Mouse (Mus musculus): ENCODE data around the gene Ebf3. TPM values are rescaled to one million over a fixed set of nuclear protein-coding genes. Genes with fewer than 3 reads are reported as not detected.

Ebf3 gene
- polyA plus RNA-seq (2014; fragmentation: Nextera tagmentation; extraction: Ambion mirVana) = 2.9 and 3.6 TPM in 2 replicates

- under 1% methylated on average over 106 of the region's 127 CpGs for WGBS
- peak; percentile 76 for ATAC-seq (replicated peaks; ENCODE audit: low FRiP score)
- Histone ChIP-seq H3K4me1 (replicated peaks; ENCODE audit: control insufficient read depth, insufficient read depth, low read length) (peaks cover 46% of the 10 kb centered on the region), H3K4me3 (ENCODE audit: low read depth, low read length) (peak within 1 kb of the TSS; percentile 54), H3K27me3 (ENCODE audit: control insufficient read depth, insufficient read depth, low read length) (peaks cover 82% of the 10 kb centered on the region), H3K9me3 (ENCODE audit: control insufficient read depth, low read length) (no peaks in the 10 kb centered on the region), H3K4me2 (ENCODE audit: low read depth, low read length, severe bottlenecking) (peak within 1 kb of the TSS; percentile 86), H3K9ac (ENCODE audit: low read length) (peak within 1 kb of the TSS; percentile 62), H3K27ac (ENCODE audit: low read depth, low read length) (peak within 1 kb of the TSS; percentile 12; the same call in 1 of the 2 replicates), H3K36me3 (ENCODE audit: control insufficient read depth, insufficient read depth, low read length) (no peaks in the 10 kb centered on the region)
- peak; percentile 93 for DNase-seq (ENCODE audit: low spot score)
Measured at GRCm38 (mm10) chr7:137313904-137314691, at the start of gene Ebf3. Ebf3 (minus strand) TSS chr7:137314445.

- H3K27ac ChIP-seq (ENCODE audit: low read depth, low read length) = no peak overlapping the region
- H3K9me3 ChIP-seq (ENCODE audit: control insufficient read depth, low read length) = no peaks in the 10 kb centered on the region
- 78% methylated on average over 7 of the region's 7 CpGs for WGBS
- no peak overlapping the region for H3K4me2 ChIP-seq (ENCODE audit: low read depth, low read length, severe bottlenecking)
- H3K4me1 ChIP-seq (replicated peaks; ENCODE audit: control insufficient read depth, insufficient read depth, low read length) = no peaks in the 10 kb centered on the region
- no peaks in the 10 kb centered on the region for H3K27me3 ChIP-seq (ENCODE audit: control insufficient read depth, insufficient read depth, low read length)
- no peaks in the 10 kb centered on the region for H3K36me3 ChIP-seq (ENCODE audit: control insufficient read depth, insufficient read depth, low read length)
- H3K4me3 ChIP-seq (ENCODE audit: low read depth, low read length) = no peak overlapping the region
- DNase-seq (ENCODE audit: low spot score) (no peak), ATAC-seq (replicated peaks; ENCODE audit: low FRiP score) (no peak)
- no peak overlapping the region for H3K9ac ChIP-seq (ENCODE audit: low read length)
Measured at GRCm38 (mm10) chr7:137346860-137347259, 32.6 kb upstream of the Ebf3 start.

GRCm38 (mm10) chr7:137346068-137346467, 31.8 kb upstream of the Ebf3 start:
- Histone ChIP-seq H3K4me1 (replicated peaks; ENCODE audit: control insufficient read depth, insufficient read depth, low read length) (no peaks in the 10 kb centered on the region), H3K27ac (ENCODE audit: low read depth, low read length) (no peak overlapping the region), H3K4me3 (ENCODE audit: low read depth, low read length) (no peak overlapping the region), H3K4me2 (ENCODE audit: low read depth, low read length, severe bottlenecking) (no peak overlapping the region), H3K9ac (ENCODE audit: low read length) (no peak overlapping the region), H3K9me3 (ENCODE audit: control insufficient read depth, low read length) (no peaks in the 10 kb centered on the region), H3K36me3 (ENCODE audit: control insufficient read depth, insufficient read depth, low read length) (no peaks in the 10 kb centered on the region), H3K27me3 (ENCODE audit: control insufficient read depth, insufficient read depth, low read length) (no peaks in the 10 kb centered on the region)
- ATAC-seq (replicated peaks; ENCODE audit: low FRiP score) (no peak), DNase-seq (ENCODE audit: low spot score) (no peak)
- 61% methylated on average over 10 of the region's 10 CpGs for WGBS

GRCm38 (mm10) chr7:137333951-137334350, 19.7 kb upstream of the Ebf3 start:
- H3K4me1 ChIP-seq (replicated peaks; ENCODE audit: control insufficient read depth, insufficient read depth, low read length) = no peaks in the 10 kb centered on the region
- no peaks in the 10 kb centered on the region for H3K27me3 ChIP-seq (ENCODE audit: control insufficient read depth, insufficient read depth, low read length)
- H3K27ac ChIP-seq (ENCODE audit: low read depth, low read length) = no peak overlapping the region
- H3K36me3 ChIP-seq (ENCODE audit: control insufficient read depth, insufficient read depth, low read length) = no peaks in the 10 kb centered on the region
- H3K4me3 ChIP-seq (ENCODE audit: low read depth, low read length) = no peak overlapping the region
- DNase-seq (ENCODE audit: low spot score) = no peak
- 95% methylated on average over 2 of the region's 2 CpGs for WGBS
- H3K4me2 ChIP-seq (ENCODE audit: low read depth, low read length, severe bottlenecking) = no peak overlapping the region
- H3K9ac ChIP-seq (ENCODE audit: low read length) = no peak overlapping the region
- no peaks in the 10 kb centered on the region for H3K9me3 ChIP-seq (ENCODE audit: control insufficient read depth, low read length)
- no peak for ATAC-seq (replicated peaks; ENCODE audit: low FRiP score)

GRCm38 (mm10) chr7:137322926-137323325, 8.7 kb upstream of the Ebf3 start:
- WGBS = 0% methylated on average over 19 of the region's 21 CpGs
- peak; percentile 61 for DNase-seq (ENCODE audit: low spot score)

GRCm38 (mm10) chr7:137321961-137322784, 7.9 kb upstream of the Ebf3 start:
- H3K4me3 ChIP-seq (ENCODE audit: low read depth, low read length) = peak overlapping the region; percentile 32
- H3K36me3 ChIP-seq (ENCODE audit: control insufficient read depth, insufficient read depth, low read length) = no peaks in the 10 kb centered on the region
- no peaks in the 10 kb centered on the region for H3K9me3 ChIP-seq (ENCODE audit: control insufficient read depth, low read length)
- H3K9ac ChIP-seq (ENCODE audit: low read length) = no peak overlapping the region
- H3K4me2 ChIP-seq (ENCODE audit: low read depth, low read length, severe bottlenecking) = peak overlapping the region; percentile 58
- peak; percentile 67 for DNase-seq (ENCODE audit: low spot score)
- under 1% methylated on average over 54 of the region's 72 CpGs for WGBS
- peaks cover 80% of the 10 kb centered on the region for H3K27me3 ChIP-seq (ENCODE audit: control insufficient read depth, insufficient read depth, low read length)
- peaks cover 24% of the 10 kb centered on the region for H3K4me1 ChIP-seq (replicated peaks; ENCODE audit: control insufficient read depth, insufficient read depth, low read length)
- H3K27ac ChIP-seq (ENCODE audit: low read depth, low read length) = no peak overlapping the region
- ATAC-seq (replicated peaks; ENCODE audit: low FRiP score) = no peak

More at GRCm38 (mm10) chr7:137322926-137323325, 8.7 kb upstream of the Ebf3 start:
- Histone ChIP-seq H3K4me3 (ENCODE audit: low read depth, low read length) (peak overlapping the region; percentile 32), H3K27ac (ENCODE audit: low read depth, low read length) (no peak overlapping the region), H3K4me2 (ENCODE audit: low read depth, low read length, severe bottlenecking) (peak overlapping the region; percentile 58), H3K4me1 (replicated peaks; ENCODE audit: control insufficient read depth, insufficient read depth, low read length) (peaks cover 17% of the 10 kb centered on the region), H3K36me3 (ENCODE audit: control insufficient read depth, insufficient read depth, low read length) (no peaks in the 10 kb centered on the region), H3K27me3 (ENCODE audit: control insufficient read depth, insufficient read depth, low read length) (peaks cover 73% of the 10 kb centered on the region), H3K9me3 (ENCODE audit: control insufficient read depth, low read length) (no peaks in the 10 kb centered on the region), H3K9ac (ENCODE audit: low read length) (no peak overlapping the region)
- ATAC-seq (replicated peaks; ENCODE audit: low FRiP score) = no peak

GRCm38 (mm10) chr7:137321141-137321813, 7.0 kb upstream of the Ebf3 start:
- Histone ChIP-seq H3K4me1 (replicated peaks; ENCODE audit: control insufficient read depth, insufficient read depth, low read length) (peaks cover 28% of the 10 kb centered on the region), H3K27ac (ENCODE audit: low read depth, low read length) (no peak overlapping the region), H3K27me3 (ENCODE audit: control insufficient read depth, insufficient read depth, low read length) (peaks cover 88% of the 10 kb centered on the region), H3K4me2 (ENCODE audit: low read depth, low read length, severe bottlenecking) (peak overlapping the region; percentile 45), H3K4me3 (ENCODE audit: low read depth, low read length) (peak overlapping the region; percentile 16), H3K36me3 (ENCODE audit: control insufficient read depth, insufficient read depth, low read length) (no peaks in the 10 kb centered on the region), H3K9ac (ENCODE audit: low read length) (no peak overlapping the region), H3K9me3 (ENCODE audit: control insufficient read depth, low read length) (no peaks in the 10 kb centered on the region)
- peak; percentile 52; the same call in 1 of the 2 replicates for ATAC-seq (replicated peaks; ENCODE audit: low FRiP score)
- DNase-seq (ENCODE audit: low spot score) = peak; percentile 88
- WGBS = under 1% methylated on average over 51 of the region's 52 CpGs

- no peak for ATAC-seq (replicated peaks; ENCODE audit: low FRiP score)
- 2% methylated on average over 11 of the region's 11 CpGs for WGBS
- H3K9ac ChIP-seq (ENCODE audit: low read length) = no peak overlapping the region
- no peak for DNase-seq (ENCODE audit: low spot score)
- H3K9me3 ChIP-seq (ENCODE audit: control insufficient read depth, low read length) = no peaks in the 10 kb centered on the region
- H3K36me3 ChIP-seq (ENCODE audit: control insufficient read depth, insufficient read depth, low read length) = no peaks in the 10 kb centered on the region
- H3K4me2 ChIP-seq (ENCODE audit: low read depth, low read length, severe bottlenecking) = no peak overlapping the region
- no peak overlapping the region for H3K4me3 ChIP-seq (ENCODE audit: low read depth, low read length)
- no peak overlapping the region for H3K27ac ChIP-seq (ENCODE audit: low read depth, low read length)
- peaks cover 96% of the 10 kb centered on the region for H3K27me3 ChIP-seq (ENCODE audit: control insufficient read depth, insufficient read depth, low read length)
- H3K4me1 ChIP-seq (replicated peaks; ENCODE audit: control insufficient read depth, insufficient read depth, low read length) = peaks cover 28% of the 10 kb centered on the region
Measured at GRCm38 (mm10) chr7:137320320-137320719, 6.1 kb upstream of the Ebf3 start.
